Mouse (Mus musculus) neural tube, embryonic 13.5 days (tissue): ENCODE results near the gene Rassf7. TPM values are rescaled to one million over a fixed set of nuclear protein-coding genes. Genes with fewer than 3 reads are reported as not detected.

ENCODE experiments used
- microRNA counts: library from miRNA; unstranded; fragments of <30 nt; microRNA quantifications from one replicate; lab custom pipeline; 2016
- microRNA-seq: library from miRNA; unstranded; fragments of <30 nt; microRNA quantifications from one replicate; pipeline ENCODE4, GENCODE M21; 2016
- polyA plus RNA-seq: library from polyadenylated mRNA; unstranded; fragments of >200 nt; fragmentation: Nextera tagmentation; extraction: Ambion mirVana; gene quantifications from 2 replicates; pipeline ENCODE4 v1.2.1, GENCODE M21; 2015

Gene Rassf7
- polyA plus RNA-seq, 1 experiment from 2014 or later: 29.8 TPM

MicroRNA genes within 50 kb of the gene (microRNA counts, 519-probe panel; counts per million panel counts)
- microRNA mmu-miR-210 (lab: Ali Mortazavi, UCI): 3,657 counts per million, percentile 54 among the panel's probes with 10 or more counts

Small RNAs within 50 kb of the gene (microRNA-seq; reads per million reads assigned to microRNA genes)
- 203 reads per million, percentile 64 among the genes with 10 or more reads in this experiment for gene Mir210

Other genes with a start within 250 kb of the Rassf7 start
- gene Ifitm1, start 248.6 kb upstream of the Rassf7 start, polyA plus RNA-seq: 20.3 and 26.7 TPM in 2 replicates
- 35.9 and 40.0 TPM in 2 replicates for gene Ifitm3, start 205.1 kb upstream of the Rassf7 start, polyA plus RNA-seq
- 0.63 and 0.81 TPM in 2 replicates for gene Ifitm6, start 197.9 kb upstream of the Rassf7 start, polyA plus RNA-seq
- not detected in 2 replicates for gene Gm17387, start 186.7 kb upstream of the Rassf7 start, polyA plus RNA-seq
- gene B4galnt4, start 154.8 kb upstream of the Rassf7 start, polyA plus RNA-seq: 39.2 and 41.0 TPM in 2 replicates
- gene Pkp3, start 137.6 kb upstream of the Rassf7 start, polyA plus RNA-seq: 0.38 and 1.2 TPM in 2 replicates
- gene Sigirr, start 115.3 kb upstream of the Rassf7 start, polyA plus RNA-seq: 1.5 and 3.5 TPM in 2 replicates
- gene Ano9, start 98.1 kb upstream of the Rassf7 start, polyA plus RNA-seq: 0.27 TPM in 1 of 2 replicates, not detected in the other
- 63.5 and 77.7 TPM in 2 replicates for gene Ptdss2, start 93.5 kb upstream of the Rassf7 start, polyA plus RNA-seq
- 52.4 and 57.5 TPM in 2 replicates for gene Rnh1, start 43.0 kb upstream of the Rassf7 start, polyA plus RNA-seq
- 130 and 139 TPM in 2 replicates for gene Hras, start 21.9 kb upstream of the Rassf7 start, polyA plus RNA-seq
- gene Lrrc56, start 21.7 kb upstream of the Rassf7 start, polyA plus RNA-seq: 7.6 and 9.0 TPM in 2 replicates
- gene Lmntd2, start 1.8 kb upstream of the Rassf7 start, polyA plus RNA-seq: 1.3 and 1.5 TPM in 2 replicates
- gene Phrf1, start 12.9 kb downstream of the Rassf7 start, polyA plus RNA-seq: 71.4 and 74.1 TPM in 2 replicates
- 1.0 and 1.4 TPM in 2 replicates for gene Irf7, start 50.6 kb downstream of the Rassf7 start, polyA plus RNA-seq
- not detected in 2 replicates for gene Cdhr5, start 60.9 kb downstream of the Rassf7 start, polyA plus RNA-seq
- 3.3 and 5.8 TPM in 2 replicates for gene Sct, start 63.3 kb downstream of the Rassf7 start, polyA plus RNA-seq
- 0.54 and 1.3 TPM in 2 replicates for gene Drd4, start 76.1 kb downstream of the Rassf7 start, polyA plus RNA-seq
- 150 and 156 TPM in 2 replicates for gene Deaf1, start 111.8 kb downstream of the Rassf7 start, polyA plus RNA-seq
- gene Tmem80, start 111.9 kb downstream of the Rassf7 start, polyA plus RNA-seq: 58.7 and 60.8 TPM in 2 replicates
- 0.43 and 0.76 TPM in 2 replicates for gene Eps8l2, start 123.0 kb downstream of the Rassf7 start, polyA plus RNA-seq
- 328 and 340 TPM in 2 replicates for gene Taldo1, start 176.3 kb downstream of the Rassf7 start, polyA plus RNA-seq
- gene Gatd1, start 198.3 kb downstream of the Rassf7 start, polyA plus RNA-seq: 47.0 and 51.4 TPM in 2 replicates
- gene Cend1, start 213.6 kb downstream of the Rassf7 start, polyA plus RNA-seq: 94.3 and 111 TPM in 2 replicates
- 59.6 and 66.7 TPM in 2 replicates for gene Slc25a22, start 222.0 kb downstream of the Rassf7 start, polyA plus RNA-seq
- gene Pidd1, start 228.2 kb downstream of the Rassf7 start, polyA plus RNA-seq: 3.8 and 3.9 TPM in 2 replicates
- 769 and 771 TPM in 2 replicates for gene Rplp2, start 231.5 kb downstream of the Rassf7 start, polyA plus RNA-seq
- gene Pnpla2, start 239.3 kb downstream of the Rassf7 start, polyA plus RNA-seq: 17.1 and 17.6 TPM in 2 replicates
- 5.3 and 9.8 TPM in 2 replicates for gene Cracr2b, start 245.2 kb downstream of the Rassf7 start, polyA plus RNA-seq